Mouse (Mus musculus) liver, embryonic 16.5 days (tissue): ENCODE data around the gene Mecom. TPM values are rescaled to one million over a fixed set of nuclear protein-coding genes. Genes with fewer than 3 reads are reported as not detected.

ENCODE experiments used
- ATAC-seq: fragments of 200-750 bp; cut with Nextera tagmentation; 2 replicates; pipeline ENCODE4 v1.8.0; 2017; ENCODE audit warnings: low read depth, mild to moderate bottlenecking, moderate number of reproducible peaks, moderate library complexity
- H3K27ac ChIP-seq: fragments of 300-500 bp; sonication (generic); 2 replicates; pipeline ENCODE4 v1.5.1; 2014; ENCODE audit warnings: mild to moderate bottlenecking, low read length
- H3K27me3 ChIP-seq: fragments of 300-500 bp; sonication (generic); 2 replicates; pipeline ENCODE4 v1.6.1; 2014; ENCODE audit warnings: low read depth, low read length, mixed read lengths; ENCODE audit not compliant: control insufficient read depth, insufficient read depth
- H3K36me3 ChIP-seq: fragments of 300-500 bp; sonication (generic); 2 replicates; pipeline ENCODE4 v1.6.1; 2014; ENCODE audit warnings: mild to moderate bottlenecking; ENCODE audit not compliant: control insufficient read depth, insufficient read depth
- H3K4me1 ChIP-seq: fragments of 300-500 bp; sonication (generic); 2 replicates; pipeline ENCODE4 v1.6.1; 2014; ENCODE audit warnings: low read depth, low read length, mixed read lengths; ENCODE audit not compliant: control insufficient read depth
- H3K4me2 ChIP-seq: fragments of 300-500 bp; sonication (generic); 2 replicates; pipeline ENCODE4 v1.6.1; 2014; ENCODE audit warnings: low read depth, low read length, mixed read lengths
- H3K4me3 ChIP-seq: fragments of 300-500 bp; sonication (generic); 2 replicates; pipeline ENCODE4 v1.5.1; 2014; ENCODE audit warnings: low read depth, mild to moderate bottlenecking, low read length
- H3K9ac ChIP-seq: fragments of 300-500 bp; sonication (generic); 2 replicates; pipeline ENCODE4 v1.6.1; 2014; ENCODE audit warnings: low read depth, low read length
- H3K9me3 ChIP-seq: fragments of 300-500 bp; sonication (generic); replicated peaks from 2 replicates; pipeline ENCODE4 v1.6.1; 2016; ENCODE audit warnings: low read length; ENCODE audit not compliant: control insufficient read depth
- WGBS: fragments of 180-500 bp; shearing (Covaris S2); extraction: QIAGEN DNeasy Blood & Tissue Kit; methylation state at CpG from one replicate; pipeline ENCODE4 v1.1.7; 2014; ENCODE audit not compliant: insufficient replicate concordance; 5-methylcytosine and 5-hydroxymethylcytosine counted together
- polyA plus RNA-seq: library from polyadenylated mRNA; unstranded; fragments of >200 nt; fragmentation: Nextera tagmentation; extraction: Ambion mirVana; gene quantifications from 2 replicates; pipeline ENCODE4 v1.2.1, GENCODE M21; 2015

Mecom gene
- polyA plus RNA-seq, 1 experiment from 2014 or later: 1.0 TPM

DNA sequence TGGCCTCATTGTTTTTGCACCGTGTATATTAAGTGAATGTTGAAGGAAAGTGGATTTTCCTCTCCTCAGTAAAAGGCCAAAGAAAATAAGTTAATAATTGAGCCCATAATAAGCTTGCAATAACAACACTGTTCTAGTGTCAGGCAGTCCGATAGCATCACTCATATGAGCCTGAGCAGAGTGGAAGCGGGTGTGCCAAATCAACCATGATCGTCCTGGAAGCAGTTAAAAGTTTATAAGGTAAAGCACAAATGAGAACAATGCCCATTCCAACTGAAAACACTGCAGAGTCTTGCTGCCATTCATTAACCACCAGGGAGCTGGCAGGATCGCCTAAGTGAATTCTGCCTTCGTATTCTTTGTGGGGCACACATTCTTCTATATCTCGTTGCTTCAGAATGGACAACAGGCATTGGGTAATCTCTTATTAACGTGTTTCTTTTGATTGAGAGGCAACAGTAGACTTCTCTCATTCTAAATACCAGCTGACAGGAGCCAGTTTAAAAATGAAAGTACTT lies 542.9 kb downstream of the Mecom start:
- ATAC-seq: no peak
- Histone ChIP-seq H3K36me3 (no peaks in the 10 kb centered on the region), H3K4me3 (no peak overlapping the region), H3K4me1 (no peaks in the 10 kb centered on the region), H3K4me2 (no peak overlapping the region), H3K9me3 (no peaks in the 10 kb centered on the region), H3K27me3 (no peaks in the 10 kb centered on the region), H3K27ac (no peak overlapping the region), H3K9ac (no peak overlapping the region)
- 48% methylated on average over 8 of the region's 8 CpGs for WGBS

DNA sequence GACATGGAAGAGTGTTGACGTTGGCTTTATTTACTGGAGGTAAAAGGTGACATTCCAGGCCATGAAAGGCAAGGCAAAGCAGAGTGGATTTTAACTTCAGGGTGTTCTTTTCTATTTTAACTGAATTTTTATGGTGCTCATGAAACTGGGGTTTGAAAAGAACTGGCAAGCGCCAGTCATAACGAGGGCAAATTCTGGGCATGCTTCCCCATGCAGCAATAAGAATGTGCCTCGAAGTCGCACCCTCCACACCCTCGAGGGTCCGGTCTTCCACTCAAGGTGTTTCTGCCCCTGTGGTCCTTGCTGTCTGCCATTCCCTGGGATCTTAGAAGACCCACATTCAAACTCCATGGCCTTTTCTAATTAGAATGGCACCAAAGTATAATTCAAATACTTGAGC lies 547.5 kb downstream of the Mecom start:
- no peaks in the 10 kb centered on the region for H3K36me3 ChIP-seq
- no peak overlapping the region for H3K4me3 ChIP-seq
- no peak overlapping the region for H3K9ac ChIP-seq
- no peak for ATAC-seq
- H3K4me2 ChIP-seq: no peak overlapping the region
- H3K27ac ChIP-seq: no peak overlapping the region
- 68% methylated on average over 7 of the region's 7 CpGs for WGBS
- H3K27me3 ChIP-seq: no peaks in the 10 kb centered on the region
- H3K9me3 ChIP-seq: no peaks in the 10 kb centered on the region
- H3K4me1 ChIP-seq: no peaks in the 10 kb centered on the region

DNA sequence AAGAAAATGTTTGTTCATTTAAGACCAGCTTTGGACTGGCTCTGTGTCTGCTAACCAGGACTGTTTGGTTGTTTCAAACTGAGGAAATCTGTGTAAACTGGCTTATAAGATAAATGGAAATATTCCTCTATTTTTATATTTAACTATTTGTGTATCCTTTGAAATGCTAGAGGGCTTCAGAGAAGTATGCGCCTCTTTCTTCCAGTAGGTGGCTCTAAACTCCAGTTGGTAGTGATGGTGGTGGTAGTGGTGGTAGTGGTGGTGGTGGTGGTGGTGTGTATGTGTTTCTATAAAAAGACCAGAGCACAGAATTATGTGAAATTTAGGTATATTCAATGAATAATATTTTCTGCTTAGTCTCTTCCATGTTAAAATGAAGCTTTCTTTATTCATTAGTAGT lies 548.8 kb downstream of the Mecom start:
- ATAC-seq: no peak
- Histone ChIP-seq H3K4me1 (no peaks in the 10 kb centered on the region), H3K36me3 (no peaks in the 10 kb centered on the region), H3K4me3 (no peak overlapping the region), H3K27ac (no peak overlapping the region), H3K27me3 (no peaks in the 10 kb centered on the region), H3K9ac (no peak overlapping the region), H3K4me2 (no peak overlapping the region), H3K9me3 (no peaks in the 10 kb centered on the region)
- 50% methylated on average over 1 of the region's 1 CpGs for WGBS

DNA sequence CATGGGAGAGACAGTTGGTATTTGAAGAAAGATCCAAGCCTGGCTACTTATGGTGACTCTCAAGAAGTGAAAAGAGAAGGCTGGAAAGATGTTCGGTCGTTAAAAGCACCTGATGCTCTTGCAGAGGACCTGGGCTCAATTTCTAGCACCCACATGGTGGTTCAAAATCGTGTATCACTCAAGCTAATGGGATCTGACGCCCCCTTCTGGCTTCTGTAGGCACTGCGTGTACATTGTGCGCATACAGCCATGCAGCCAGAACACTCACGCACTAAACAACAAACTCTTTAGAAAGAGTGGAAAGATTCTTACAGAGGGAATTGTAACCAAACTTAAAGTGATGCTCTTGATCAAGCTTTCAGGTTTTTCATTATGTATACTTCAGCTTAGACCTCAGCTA lies 550.7 kb downstream of the Mecom start:
- Histone ChIP-seq H3K27ac (no peak overlapping the region), H3K27me3 (no peaks in the 10 kb centered on the region), H3K4me1 (no peaks in the 10 kb centered on the region), H3K4me3 (no peak overlapping the region), H3K9me3 (no peaks in the 10 kb centered on the region), H3K9ac (no peak overlapping the region), H3K4me2 (no peak overlapping the region), H3K36me3 (no peaks in the 10 kb centered on the region)
- 64% methylated on average over 7 of the region's 7 CpGs for WGBS
- no peak for ATAC-seq

DNA sequence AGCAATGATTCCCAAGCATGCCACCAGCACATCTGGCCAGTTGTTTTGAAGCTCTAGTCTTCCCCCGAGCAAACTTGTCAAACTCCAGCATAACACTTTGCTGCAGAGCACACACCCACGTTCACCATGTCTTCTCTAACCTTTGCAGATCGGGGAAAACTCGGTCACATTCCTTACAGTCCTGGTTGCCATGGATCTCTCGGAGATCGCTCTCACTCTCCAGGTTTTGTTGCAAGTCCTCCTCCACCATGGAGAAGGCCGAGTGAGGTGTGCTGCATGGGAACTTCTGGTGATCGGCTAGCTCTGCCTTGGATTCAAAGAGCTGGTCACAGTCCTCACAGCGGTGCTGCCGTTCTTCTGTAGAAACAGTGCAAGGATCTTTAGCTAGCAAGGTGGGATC lies 554.5 kb downstream of the Mecom start:
- Histone ChIP-seq H3K4me1 (no peaks in the 10 kb centered on the region), H3K4me3 (no peak overlapping the region), H3K9me3 (no peaks in the 10 kb centered on the region), H3K27ac (no peak overlapping the region), H3K27me3 (no peaks in the 10 kb centered on the region), H3K4me2 (no peak overlapping the region), H3K36me3 (no peaks in the 10 kb centered on the region), H3K9ac (no peak overlapping the region)
- ATAC-seq: no peak
- 62% methylated on average over 10 of the region's 10 CpGs for WGBS

DNA sequence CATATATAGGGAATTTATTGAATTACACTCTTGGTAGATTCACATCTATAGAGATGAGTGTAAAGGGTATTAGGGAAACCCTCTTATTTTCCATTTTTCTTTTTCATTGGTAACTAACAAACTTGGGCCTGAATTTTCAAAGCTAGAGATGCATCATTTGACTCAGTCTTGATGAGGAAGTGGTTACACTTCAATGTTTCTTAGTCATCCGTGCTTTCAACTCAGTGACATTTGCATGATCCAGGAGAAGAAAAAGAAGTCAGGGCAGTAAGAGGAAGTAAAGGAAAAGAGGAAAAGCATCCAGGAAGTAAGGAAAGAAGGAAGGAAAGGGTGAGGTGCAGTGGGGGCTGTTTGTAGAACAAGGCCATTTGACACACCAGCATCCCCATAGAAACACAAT lies 556.3 kb downstream of the Mecom start:
- ATAC-seq: no peak
- 10% methylated on average over 1 of the region's 1 CpGs for WGBS
- H3K27ac ChIP-seq: no peak overlapping the region

DNA sequence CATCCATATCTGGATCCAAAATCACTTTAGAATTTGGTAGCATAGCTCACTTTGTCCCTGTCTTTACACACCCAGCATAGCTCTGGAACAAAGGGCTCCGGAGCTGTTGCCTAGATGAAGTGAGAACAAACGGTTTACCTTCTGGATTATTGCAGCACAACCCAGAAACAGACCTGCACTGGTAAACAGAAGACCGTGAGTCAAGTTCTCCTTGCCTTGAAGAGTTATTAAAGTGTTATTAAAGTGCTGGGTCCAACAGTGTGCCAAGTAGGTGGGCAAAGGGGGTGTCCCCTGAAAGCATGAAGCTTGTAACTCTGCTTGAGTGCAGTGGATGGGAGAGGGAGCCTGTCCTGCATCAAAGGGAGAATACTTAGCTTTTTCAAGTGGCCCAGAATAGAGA lies 563.4 kb downstream of the Mecom start:
- Histone ChIP-seq H3K36me3 (no peaks in the 10 kb centered on the region), H3K4me1 (no peaks in the 10 kb centered on the region), H3K27ac (no peak overlapping the region), H3K9me3 (no peaks in the 10 kb centered on the region), H3K4me3 (no peak overlapping the region), H3K4me2 (no peak overlapping the region), H3K9ac (no peak overlapping the region), H3K27me3 (no peaks in the 10 kb centered on the region)
- WGBS: 66% methylated on average over 3 of the region's 3 CpGs
- no peak for ATAC-seq

More for the DNA sequence above, 556.3 kb downstream of the Mecom start:
- no peak overlapping the region for H3K4me2 ChIP-seq
- H3K9me3 ChIP-seq: no peaks in the 10 kb centered on the region
- no peaks in the 10 kb centered on the region for H3K4me1 ChIP-seq
- no peak overlapping the region for H3K4me3 ChIP-seq
- no peak overlapping the region for H3K9ac ChIP-seq
- no peaks in the 10 kb centered on the region for H3K27me3 ChIP-seq
- no peaks in the 10 kb centered on the region for H3K36me3 ChIP-seq

DNA sequence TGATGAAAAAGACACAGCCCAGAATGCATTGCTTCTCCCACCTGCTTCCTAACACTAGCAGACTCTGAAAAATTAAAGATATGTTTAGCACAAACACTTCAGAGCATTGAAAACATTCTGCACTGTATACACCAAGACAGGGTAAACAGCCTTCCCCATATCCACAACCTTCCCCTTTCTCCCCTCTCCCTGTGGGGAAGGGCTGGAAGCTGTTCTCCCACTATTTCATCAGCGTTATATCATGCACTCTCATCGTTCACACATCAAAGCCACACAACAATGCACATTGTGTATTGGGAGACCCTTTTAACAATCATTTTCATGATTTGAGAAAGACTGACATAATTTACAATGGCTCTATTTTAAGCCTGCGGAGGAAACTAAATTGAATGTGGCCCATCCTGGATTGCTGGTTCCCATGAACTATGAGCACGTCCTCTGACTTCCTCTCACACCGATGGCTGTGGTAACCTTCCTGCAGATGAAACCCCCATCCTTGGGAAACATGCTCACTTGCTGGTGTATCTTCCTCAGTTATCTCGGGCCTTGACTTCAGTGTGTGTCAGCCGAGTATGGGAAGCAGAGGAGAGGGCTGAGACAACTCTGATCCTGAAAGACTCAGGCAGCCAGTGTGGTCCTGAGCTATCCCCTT lies 566.4 kb downstream of the Mecom start:
- Histone ChIP-seq H3K9ac (no peak overlapping the region), H3K4me1 (no peaks in the 10 kb centered on the region), H3K27ac (no peak overlapping the region), H3K9me3 (no peaks in the 10 kb centered on the region), H3K4me2 (no peak overlapping the region), H3K36me3 (no peaks in the 10 kb centered on the region), H3K27me3 (no peaks in the 10 kb centered on the region), H3K4me3 (no peak overlapping the region)
- peak; percentile 41; the same call in 1 of the 2 replicates for ATAC-seq
- 35% methylated on average over 7 of the region's 7 CpGs for WGBS

DNA sequence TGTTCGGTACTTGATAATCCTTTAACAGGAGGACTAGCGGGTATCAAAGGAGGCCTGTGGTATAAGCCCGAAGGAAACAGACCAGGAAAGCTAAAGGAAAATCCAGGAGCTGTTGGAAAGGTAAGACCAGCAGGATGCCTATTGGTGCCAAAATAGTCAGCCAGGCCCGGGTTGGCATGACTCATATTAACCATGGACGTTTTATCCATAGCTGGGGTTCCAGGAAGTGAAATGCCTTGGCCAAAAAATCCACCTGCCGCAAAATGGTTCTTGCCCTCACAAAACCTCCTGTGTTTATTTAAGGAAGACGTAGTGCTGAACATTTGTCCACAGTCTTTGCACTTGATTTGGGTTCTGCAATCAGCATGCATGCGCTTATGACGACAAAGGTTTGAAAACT lies 567.3 kb downstream of the Mecom start:
- Histone ChIP-seq H3K4me2 (no peak overlapping the region), H3K27ac (no peak overlapping the region), H3K9ac (no peak overlapping the region), H3K9me3 (no peaks in the 10 kb centered on the region), H3K4me1 (no peaks in the 10 kb centered on the region), H3K27me3 (no peaks in the 10 kb centered on the region), H3K36me3 (no peaks in the 10 kb centered on the region), H3K4me3 (no peak overlapping the region)
- ATAC-seq: no peak
- 63% methylated on average over 9 of the region's 9 CpGs for WGBS
